Mouse (Mus musculus) kidney, adult 11 months (tissue): Measurements from ENCODE around the gene Ywhab.

Experiments
- DNase-seq: peaks from one replicate; pipeline ENCODE4 v3.0.0; 2022

Ywhab gene

DNA sequence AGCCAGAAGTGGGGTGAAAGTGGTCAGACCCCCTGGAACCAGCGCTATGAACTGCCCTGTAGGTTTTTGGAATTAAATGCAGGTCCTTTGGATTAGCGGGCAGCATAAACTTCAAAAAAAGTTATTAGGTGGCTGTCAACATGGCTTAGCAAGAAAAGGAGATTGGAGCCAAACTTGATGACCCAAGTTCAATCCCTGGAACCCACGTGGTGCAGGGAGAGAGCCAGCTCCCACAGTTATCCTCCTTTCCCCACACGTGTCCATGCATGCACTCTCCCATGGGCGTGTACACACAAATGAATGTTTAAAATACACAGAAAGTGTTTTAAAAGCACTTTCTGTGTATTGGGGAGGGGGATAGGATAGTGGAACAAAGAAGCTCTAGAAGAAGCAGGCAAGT, 15.7 kb downstream of the Ywhab start:
- no peak for DNase-seq

DNA sequence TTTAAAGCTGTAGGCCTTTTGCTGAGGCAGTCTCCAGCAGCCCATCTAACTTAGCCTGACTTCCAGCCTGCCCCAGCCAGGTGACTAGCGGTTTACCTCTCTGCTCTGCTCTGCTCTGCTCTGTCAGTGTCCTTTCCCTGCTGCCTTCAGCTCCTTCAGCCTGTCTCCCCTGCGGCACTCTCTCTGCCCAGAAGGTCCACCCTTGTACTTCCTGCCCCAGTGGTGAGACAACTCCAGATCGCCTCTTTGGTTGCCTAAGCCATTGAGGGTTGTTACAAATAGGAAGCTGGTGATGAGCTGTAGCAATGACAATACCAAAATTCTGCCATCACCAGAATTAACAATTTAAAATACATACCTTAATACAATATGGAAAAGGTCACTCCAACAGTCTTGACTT, 16.2 kb downstream of the Ywhab start:
- no peak for DNase-seq

DNA sequence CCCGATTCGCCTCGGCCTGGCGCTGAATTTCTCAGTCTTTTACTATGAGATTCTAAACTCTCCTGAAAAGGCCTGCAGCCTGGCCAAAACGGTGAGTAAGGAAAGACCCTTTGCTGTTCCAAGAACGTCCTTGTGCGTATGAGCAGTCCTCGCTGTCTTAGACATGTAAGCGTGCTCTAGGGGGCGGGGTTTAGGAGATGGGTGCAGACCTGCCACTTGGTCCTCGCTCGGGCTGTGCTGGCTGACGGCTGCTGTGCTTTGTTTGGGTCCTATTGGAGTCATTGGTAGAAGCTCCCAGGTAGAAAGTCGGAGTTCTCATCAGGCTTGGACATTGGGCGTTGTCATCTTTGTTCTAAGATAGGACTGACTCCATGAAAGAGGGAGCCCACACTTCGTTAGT, 20.5 kb downstream of the Ywhab start:
- DNase-seq, result no peak

DNA sequence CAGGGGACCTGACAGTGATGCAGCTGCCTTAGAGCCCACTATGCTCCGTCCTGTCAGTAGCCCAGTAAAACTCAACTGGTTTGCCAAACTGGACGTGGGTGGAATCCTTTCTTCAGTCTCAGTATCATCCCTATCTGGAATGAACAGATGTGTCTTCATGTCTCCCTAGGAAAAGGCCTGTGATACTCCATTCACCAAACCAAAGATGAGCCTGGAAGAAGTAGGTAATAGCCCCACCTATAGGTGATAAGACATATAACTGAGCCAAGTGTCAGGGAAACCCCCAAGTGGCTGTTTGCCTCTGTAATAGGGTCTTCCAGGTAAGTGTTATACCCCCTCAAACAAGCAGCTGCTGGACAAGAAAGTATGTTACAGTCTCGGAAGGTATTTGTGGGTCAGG, 24.1 kb downstream of the Ywhab start:
- DNase-seq, result no peak

DNA sequence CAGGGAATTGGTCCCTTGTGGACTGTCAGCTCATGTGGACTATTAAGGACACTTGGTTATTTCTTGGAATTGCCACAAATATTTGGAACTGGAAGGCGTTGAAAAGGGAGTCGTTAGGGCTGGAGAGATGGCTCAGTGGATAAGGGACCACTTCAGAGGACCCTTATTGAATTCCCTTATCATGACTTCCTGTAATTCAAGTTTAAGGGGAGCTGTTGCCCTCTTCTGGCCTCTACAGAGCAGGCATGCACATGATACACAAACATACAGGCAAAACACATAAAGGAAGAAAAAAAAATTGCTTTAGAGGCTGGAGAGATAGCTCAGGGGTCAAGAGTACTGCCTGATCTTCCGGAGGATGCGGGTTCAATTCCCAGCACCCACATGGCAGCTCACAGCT, 25.2 kb downstream of the Ywhab start:
- DNase-seq, result no peak

DNA sequence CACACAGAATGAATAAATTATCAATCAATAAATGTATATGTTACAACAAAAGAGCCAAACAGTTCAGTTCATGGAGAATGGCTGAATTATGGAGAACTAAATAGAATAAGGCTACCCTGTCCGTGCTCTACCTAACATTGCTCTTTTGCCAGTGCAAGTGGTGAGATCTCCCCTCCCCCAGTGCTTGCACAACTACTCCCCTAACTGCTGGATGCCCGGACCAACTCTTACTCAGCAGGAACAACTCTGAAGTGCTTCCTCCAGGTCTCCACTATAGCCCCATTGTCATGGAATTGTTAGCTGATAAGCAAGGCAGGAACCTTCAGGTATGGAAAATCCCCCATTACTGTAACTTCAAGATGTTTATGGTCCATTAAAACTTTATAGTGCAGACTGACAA, 27.3 kb downstream of the Ywhab start:
- no peak for DNase-seq

DNA sequence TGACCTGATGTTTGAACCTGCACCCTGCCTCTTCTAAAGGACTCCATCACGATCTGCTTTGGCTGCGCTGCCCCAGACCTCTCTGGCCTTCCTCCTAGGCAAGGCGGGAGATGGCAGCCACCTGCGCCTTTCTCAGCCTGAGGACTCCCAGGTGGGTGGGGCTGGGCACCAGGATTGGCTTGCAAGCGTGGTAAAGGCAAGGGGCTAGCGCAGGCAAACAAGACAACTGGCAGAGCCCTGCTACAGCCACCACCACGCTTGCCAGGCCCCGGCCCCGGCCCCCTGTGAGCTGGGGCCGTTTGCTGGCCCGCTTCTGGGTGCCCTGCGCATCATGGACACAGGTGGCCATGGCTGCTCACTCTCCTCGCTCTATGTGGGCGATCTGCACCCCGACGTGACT, 30.4 kb downstream of the Ywhab start, which contains the start of gene Pabpc1l:
Pabpc1l (plus strand) TSS at position 301 of the 400 bp plus-strand sequence.
- no peak for DNase-seq

DNA sequence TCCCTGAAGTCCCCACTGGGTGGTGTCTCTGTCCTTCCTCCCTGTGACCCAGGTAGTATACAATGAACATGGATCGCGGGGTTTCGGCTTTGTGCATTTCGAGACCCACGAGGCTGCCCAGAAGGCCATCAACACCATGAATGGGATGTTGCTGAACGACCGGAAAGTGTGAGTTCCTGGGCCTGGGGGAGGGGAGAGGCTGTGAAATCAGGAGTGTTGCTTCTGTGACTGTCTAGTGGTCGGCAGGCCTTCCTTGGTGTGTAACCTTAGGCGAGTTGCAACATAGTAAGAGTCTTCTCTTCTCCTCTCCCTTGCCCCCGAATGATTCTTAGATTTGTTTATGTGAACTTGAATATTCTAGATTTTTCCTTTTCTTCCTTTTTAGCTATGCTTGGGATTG, 36.4 kb downstream of the Ywhab start:
- DNase-seq, result no peak

DNA sequence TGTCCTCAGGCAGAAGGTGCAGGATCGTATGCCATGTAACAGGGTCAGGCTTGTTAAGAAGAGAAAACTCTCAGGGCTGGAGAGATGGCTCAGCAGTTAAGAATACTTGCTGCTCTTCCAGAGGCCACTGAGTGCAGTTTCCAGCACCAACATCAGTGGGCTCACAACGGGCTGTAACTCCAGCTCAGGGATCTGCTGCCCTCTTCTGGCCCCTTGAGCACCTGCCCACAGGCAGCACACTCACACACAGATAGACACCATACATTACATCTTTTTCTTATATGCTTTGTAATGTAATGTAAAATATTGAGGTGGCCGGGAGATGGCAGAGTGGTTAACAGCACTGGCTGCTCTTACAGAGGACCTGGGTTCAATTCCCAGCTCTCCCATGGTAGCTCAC, 38.2 kb downstream of the Ywhab start:
- DNase-seq, result no peak

DNA sequence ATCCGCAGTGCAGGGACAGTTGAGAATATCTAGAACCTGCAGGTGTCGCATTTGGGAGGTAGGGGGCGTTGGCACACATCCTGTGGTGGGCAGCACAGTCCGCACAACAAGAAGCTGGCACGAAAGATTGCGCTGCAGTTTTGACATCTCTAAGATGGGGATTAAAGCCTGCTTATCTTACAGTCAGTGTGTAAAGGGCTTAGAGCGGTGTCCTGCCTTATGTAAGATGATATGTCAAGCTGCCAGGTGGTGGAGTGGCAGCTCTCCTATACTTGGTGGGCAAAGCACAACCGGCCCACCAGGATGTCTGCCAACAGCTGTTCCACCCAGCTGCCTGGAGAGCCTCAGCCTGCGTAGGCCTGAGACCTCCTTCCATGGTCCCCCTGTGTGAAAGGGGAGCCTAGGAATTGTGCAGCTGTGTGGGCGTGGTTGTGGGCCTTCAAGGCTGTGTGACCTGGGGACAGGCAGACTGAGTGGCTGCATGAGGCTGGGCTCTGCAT, 41.8 kb downstream of the Ywhab start:
- DNase-seq, result no peak

DNA sequence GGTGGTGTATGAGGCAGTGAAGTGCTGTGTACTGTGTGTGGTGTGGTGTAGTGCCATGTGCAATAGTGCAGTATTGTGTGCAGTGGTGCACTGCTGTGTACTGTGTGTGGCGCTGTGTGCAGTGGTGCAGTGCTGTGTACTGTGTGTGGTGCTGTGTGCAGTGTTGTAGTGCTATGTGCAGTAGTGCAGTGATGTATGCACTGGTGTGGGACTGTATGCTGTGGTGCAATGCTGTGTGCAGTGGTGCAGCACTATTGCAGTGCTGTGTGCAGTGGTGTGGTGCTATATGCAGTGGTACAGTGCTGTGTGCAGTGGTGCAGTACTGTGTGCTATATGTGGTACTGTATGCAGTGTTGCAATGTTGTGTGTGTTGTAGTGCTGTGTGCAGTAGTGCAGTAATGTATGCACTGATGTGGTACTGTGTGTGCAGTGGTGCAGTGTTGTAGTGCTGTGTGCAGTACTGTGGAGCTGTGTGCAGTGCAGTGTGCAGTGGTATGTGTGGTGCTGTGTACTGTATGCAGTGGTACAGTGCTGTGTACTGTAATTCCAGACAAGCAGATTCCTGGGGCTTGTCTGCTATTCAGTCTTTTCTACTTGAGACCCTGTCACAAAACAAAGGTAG, 43.8 kb downstream of the Ywhab start:
- DNase-seq, result no peak

DNA sequence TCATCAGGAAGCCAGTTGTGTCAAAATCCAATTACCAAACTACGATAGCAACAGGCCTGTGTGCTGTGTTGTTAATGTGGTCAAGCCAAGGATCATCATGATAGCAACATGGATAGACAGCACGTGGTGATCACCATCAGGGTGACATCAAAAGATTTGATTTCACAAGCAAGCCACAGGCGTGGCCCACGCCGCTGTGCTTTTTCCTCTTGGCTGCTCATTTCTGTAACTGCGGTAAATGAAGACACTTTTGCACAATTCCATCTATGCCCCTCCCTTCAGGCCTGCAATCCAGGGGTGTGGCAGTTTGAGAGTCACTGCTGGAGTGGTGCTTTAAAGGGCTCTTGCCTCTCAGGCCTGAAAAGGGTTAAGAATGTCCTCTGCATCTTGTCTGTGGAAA, 46.2 kb downstream of the Ywhab start:
- no peak for DNase-seq

DNA sequence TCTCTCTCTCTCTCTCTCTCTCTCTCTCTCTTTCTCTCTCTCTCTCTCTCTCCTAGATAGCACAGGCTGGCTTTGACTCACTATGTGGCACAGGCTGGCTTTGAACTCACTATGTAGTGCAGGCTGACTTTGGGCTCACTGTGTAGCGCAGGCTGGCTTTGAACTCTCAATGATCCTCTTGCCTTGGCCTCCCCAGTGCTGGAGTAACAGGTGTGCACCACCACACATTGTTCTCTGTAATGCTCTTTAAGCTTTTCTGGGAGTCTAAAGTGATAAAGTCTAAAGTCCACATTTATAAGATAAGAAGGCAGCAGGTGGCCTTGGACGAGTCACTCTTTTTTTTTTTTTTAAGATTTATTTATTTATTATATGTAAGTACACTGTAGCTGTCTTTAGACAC, 46.8 kb downstream of the Ywhab start:
- DNase-seq, result no peak

DNA sequence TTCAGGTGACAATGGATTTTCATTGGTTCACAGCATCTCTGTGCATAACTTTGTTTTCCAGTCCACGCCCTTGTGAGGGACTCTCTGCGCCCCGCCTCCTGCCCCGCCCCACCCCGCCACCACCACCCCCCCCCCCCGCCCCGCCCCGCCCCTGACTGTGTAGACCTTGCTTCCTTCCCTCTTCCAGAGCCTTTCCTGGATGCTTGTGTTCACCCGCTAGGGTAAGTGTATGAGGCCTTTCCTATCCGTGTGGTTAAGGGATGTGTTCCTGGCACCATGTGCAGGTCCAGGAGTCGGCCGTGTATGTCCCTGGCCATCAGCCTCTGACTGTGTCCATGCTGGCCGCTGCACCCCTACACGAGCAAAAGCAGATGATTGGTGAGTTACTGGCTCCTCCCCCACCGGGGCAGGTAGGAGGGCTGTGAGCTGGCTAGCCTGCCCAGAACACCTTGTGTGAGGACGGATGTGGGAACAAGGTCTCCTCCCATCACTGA, 52.5 kb downstream of the Ywhab start:
- DNase-seq, result peak; percentile 59

DNA sequence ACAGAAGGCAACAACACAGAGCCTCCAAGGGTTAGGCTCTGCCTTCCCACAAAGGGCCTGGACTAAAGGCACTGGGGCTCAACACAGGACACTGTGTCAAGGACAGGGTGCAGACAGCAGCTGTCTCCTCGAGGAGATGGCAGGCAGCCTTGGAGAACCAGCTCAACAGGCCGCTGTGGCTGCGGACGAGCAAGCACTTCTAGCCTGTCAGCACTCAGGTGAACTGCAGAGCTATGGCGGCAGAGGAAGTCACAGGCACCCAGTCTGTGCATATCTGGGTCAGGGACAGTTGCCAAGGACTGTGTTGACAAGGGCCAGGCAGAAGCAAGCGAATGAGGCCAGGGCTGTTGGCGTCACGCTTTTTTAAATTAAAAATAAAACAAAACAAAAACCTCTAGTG, 59.0 kb downstream of the Ywhab start:
- no peak for DNase-seq

DNA sequence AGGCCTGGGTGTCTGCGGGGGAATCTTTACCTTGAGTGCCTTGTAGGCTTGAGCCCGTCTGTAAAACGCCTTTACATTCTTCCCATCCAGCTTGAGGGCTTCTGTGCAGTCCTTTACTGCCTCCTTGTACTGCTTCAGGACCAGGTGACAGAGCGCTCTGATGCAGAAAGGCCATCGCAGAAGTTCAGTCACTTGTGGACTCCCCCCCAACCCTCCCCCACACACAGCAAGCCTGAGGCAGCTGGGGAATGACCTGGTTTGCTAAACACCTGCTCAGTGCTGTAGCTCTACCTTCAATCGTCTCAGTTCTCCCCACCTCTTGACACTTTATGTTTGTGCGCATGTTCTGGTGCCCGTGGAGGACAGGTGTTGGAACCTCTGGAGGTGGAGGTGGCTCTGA, 59.9 kb downstream of the Ywhab start:
- no peak for DNase-seq

DNA sequence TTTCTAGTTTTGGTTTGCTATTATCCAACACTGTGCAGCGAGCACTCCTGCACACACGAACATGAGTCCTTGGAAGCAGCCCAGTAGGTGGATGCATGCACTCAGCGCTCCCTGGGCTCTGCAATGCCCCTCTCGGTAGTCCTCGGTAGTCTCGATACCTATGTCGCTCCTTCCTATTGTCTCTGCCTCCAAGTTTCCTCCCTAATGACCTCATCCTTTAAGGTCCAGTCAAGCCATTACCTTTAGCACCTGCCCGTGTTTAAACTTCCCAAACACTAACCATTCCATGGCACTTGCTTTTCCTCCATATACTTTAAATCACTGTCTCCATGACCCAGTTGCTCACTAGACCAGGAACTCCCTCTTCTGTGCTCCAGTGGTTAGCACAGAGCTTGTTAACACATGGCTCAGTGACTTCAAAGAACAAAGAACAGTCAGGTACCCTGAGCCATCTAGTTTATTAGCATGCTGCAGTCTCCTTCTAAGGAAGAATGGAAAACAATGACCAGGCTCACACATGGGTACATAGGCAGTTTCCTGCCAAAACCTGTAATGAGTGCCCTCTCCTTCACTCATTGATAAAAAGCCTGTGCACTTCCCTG, 65.0 kb downstream of the Ywhab start:
- peak; percentile 26 for DNase-seq
